Mouse (Mus musculus) cortical plate, adult 2 months (tissue): ENCODE measurements around the gene Calu.
"Not testable (repeated sequence)": the region's sequence is repeated elsewhere in the genome, so short reads cannot be mapped to it uniquely, and the experiment has no call there.

ENCODE experiments used
- CTCF ChIP-seq: fragments of 200-500 bp; IDR thresholded peaks from 2 replicates; pipeline ENCODE4 v1.5.1; 2011; ENCODE audit warnings: mild to moderate bottlenecking, control low read depth, low read length; ENCODE audit not compliant: insufficient read depth; ENCODE audit errors: extremely low read depth
- POLR2A ChIP-seq: fragments of 200-500 bp; IDR thresholded peaks from 2 replicates; pipeline ENCODE4 v1.6.1; 2011; ENCODE audit warnings: mild to moderate bottlenecking, low read length, control low read depth; ENCODE audit not compliant: insufficient read depth; ENCODE audit errors: extremely low read depth

DNA sequence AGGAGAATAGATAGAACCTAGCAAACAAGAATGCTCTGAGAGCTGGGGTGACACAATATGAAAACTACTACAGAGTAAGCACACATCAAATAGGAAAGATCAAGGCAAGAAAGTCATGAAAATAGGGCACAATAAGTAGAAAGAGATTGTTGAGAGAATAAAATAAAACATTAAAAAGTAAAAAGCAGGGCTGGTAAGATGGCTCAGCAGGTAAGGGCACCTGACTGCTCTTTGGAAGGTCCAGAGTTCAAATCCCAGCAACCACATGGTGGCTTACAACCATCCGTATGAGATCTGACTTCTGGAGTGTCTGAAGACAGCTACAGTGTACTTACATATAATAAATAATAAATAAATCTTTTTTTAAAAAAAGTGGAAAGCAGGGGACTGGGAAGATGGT lies 42.6 kb downstream of the Calu start:
- TF ChIP-seq CTCF, POLR2A: not testable (repeated sequence)
